ENCODE assay signal across 10 mouse cellular contexts in genomic region chr11:82933186-82933585, GRCm38 (mm10). TPM values are rescaled to one million over a fixed set of nuclear protein-coding genes. Genes with fewer than 3 reads are reported as not detected.
DNase-seq lines count a peak whose midpoint lies in the region; ATAC-seq and TF ChIP-seq lines count a peak whose summit lies in the region.
"Had no signal": no experiment of that assay in that cellular context is flagged by ENCODE, and none has a peak within 500 bp of the region (broad histone marks: within the 10 kb centered on the region; RNA-seq: fewer than 3 reads in every experiment).

No protein-coding gene starts in this region.

- TF ChIP-seq POLR2A in embryonic fibroblast, embryonic 13.5 days (IDR thresholded peaks at IDR 0.05; ENCODE audit: low read depth, low read length), result no peak

- peak overlapping the region; percentile 48 for H3K4me3 ChIP-seq in layer of hippocampus, adult 2 months
- H3K4me3 ChIP-seq in embryonic fibroblast, embryonic 13.5 days (ENCODE audit: insufficient read depth, low read length), result 0 out of 2 replicates have a peak overlapping the region, but pooled peaks have one; percentile 14
- peak overlapping the region; percentile 50 for H3K4me3 ChIP-seq in intestine, embryonic 16.5 days (ENCODE audit: low read length)
- peak overlapping the region; percentile 47 for H3K4me3 ChIP-seq in neural tube, embryonic 13.5 days

- no peaks in the 10 kb centered on the region for H3K4me1 ChIP-seq in embryonic fibroblast, embryonic 13.5 days (ENCODE audit: control insufficient read depth, insufficient read depth, low read length)
- H3K4me1 ChIP-seq in intestine, embryonic 16.5 days (ENCODE audit: control insufficient read depth, insufficient read depth, low read length), result 0 out of 2 replicates have a peak, but pooled peaks cover 6% of the 10 kb centered on the region
- H3K4me1 ChIP-seq in neural tube, embryonic 13.5 days (replicated peaks), result peaks cover 16% of the 10 kb centered on the region

- no peak overlapping the region for H3K9ac ChIP-seq in intestine, embryonic 16.5 days (ENCODE audit: low read depth, low read length)
- peak overlapping the region; percentile 67 for H3K9ac ChIP-seq in neural tube, embryonic 13.5 days

- H3K27ac ChIP-seq in layer of hippocampus, adult 2 months, result no peak overlapping the region
- no peak overlapping the region for H3K27ac ChIP-seq in embryonic fibroblast, embryonic 13.5 days (ENCODE audit: insufficient read depth, low read length)
- H3K27ac ChIP-seq in intestine, embryonic 16.5 days (ENCODE audit: low read length), result no peak overlapping the region
- H3K27ac ChIP-seq in neural tube, embryonic 13.5 days (replicated peaks), result no peak overlapping the region

- TF ChIP-seq CTCF in layer of hippocampus, adult 2 months (conservative IDR thresholded peaks at IDR 0.05), result no peak
- no peak for TF ChIP-seq CTCF in embryonic fibroblast, embryonic 13.5 days (IDR thresholded peaks at IDR 0.05; ENCODE audit: borderline replicate concordance, insufficient read depth, low read length)

- H3K9me3 ChIP-seq in intestine, embryonic 16.5 days (ENCODE audit: control insufficient read depth, low read length), result no peaks in the 10 kb centered on the region
- H3K9me3 ChIP-seq in neural tube, embryonic 13.5 days, result no peaks in the 10 kb centered on the region

- under 1% methylated on average over 28 of the region's 29 CpGs for WGBS in intestine, embryonic 16.5 days
- under 1% methylated on average over 29 of the region's 29 CpGs for WGBS in neural tube, embryonic 13.5 days

- H3K27me3 ChIP-seq in intestine, embryonic 16.5 days (replicated peaks; ENCODE audit: control insufficient read depth, insufficient read depth, low read length), result peaks cover 38% of the 10 kb centered on the region
- peaks cover 75% of the 10 kb centered on the region for H3K27me3 ChIP-seq in neural tube, embryonic 13.5 days

- H3K4me2 ChIP-seq in intestine, embryonic 16.5 days (ENCODE audit: low read depth, low read length), result peak overlapping the region; percentile 92
- peak overlapping the region; percentile 88 for H3K4me2 ChIP-seq in neural tube, embryonic 13.5 days

- no peaks in the 10 kb centered on the region for H3K36me3 ChIP-seq in intestine, embryonic 16.5 days (ENCODE audit: control insufficient read depth, insufficient read depth, low read length)
- H3K36me3 ChIP-seq in neural tube, embryonic 13.5 days, result no peaks in the 10 kb centered on the region

- no peak for ATAC-seq in intestine, embryonic 16.5 days
- ATAC-seq in neural tube, embryonic 13.5 days (ENCODE audit: low read depth), result no peak

- DNase-seq in layer of hippocampus, adult 2 months (ENCODE audit: low spot score in 2 of 2), result no peak
- DNase-seq in layer of hippocampus, postnatal 25 days (ENCODE audit: extremely low spot score in 1 of 2, low spot score in 1 of 2), result no peak
- no peak for DNase-seq in testis, postnatal 14 days (ENCODE audit: low spot score)
- no peak for DNase-seq in T-cell, adult 2 months (ENCODE audit: low spot score)
- no peak for DNase-seq in left cerebral cortex, adult 11 months (ENCODE audit: low spot score)
- DNase-seq: embryo, embryonic 11 days had no signal

RNA-seq across cellular contexts. Expression of gene Slfn5, which starts 18.0 kb away (rescaled TPM):
- total RNA-seq in layer of hippocampus, adult 2 months (2021), result 1 to 10 TPM; 2.5 to 4.0 TPM
- total RNA-seq in layer of hippocampus, postnatal 25 days (2021), result 1 to 10 TPM; 3.0 to 3.4 TPM
- 1.0 and 5.1 TPM in 2 replicates for polyA plus RNA-seq in embryonic fibroblast, embryonic 13.5 days (2011; ENCODE audit: insufficient read length, low read depth, missing spikeins)
- polyA plus RNA-seq in intestine, embryonic 16.5 days (2015; fragmentation: Nextera tagmentation; extraction: Ambion mirVana), result 1.5 and 1.8 TPM in 2 replicates
- 0.98 and 1.0 TPM in 2 replicates for polyA plus RNA-seq in neural tube, embryonic 13.5 days (2015; fragmentation: Nextera tagmentation; extraction: Ambion mirVana)

RNA-seq across cellular contexts. Expression of gene Unc45b, which starts 22.8 kb away (rescaled TPM):
- 1 to 10 TPM in 1 of 2 experiments, under 1 TPM in 1; 0.66 to 1.4 TPM for total RNA-seq in layer of hippocampus, adult 2 months (2021)
- total RNA-seq in layer of hippocampus, postnatal 25 days (2021), result 1 to 10 TPM; 1.1 to 2.4 TPM
- not detected in 2 replicates for polyA plus RNA-seq in embryonic fibroblast, embryonic 13.5 days (2011; ENCODE audit: insufficient read length, low read depth, missing spikeins)
- 2.3 and 2.6 TPM in 2 replicates for polyA plus RNA-seq in intestine, embryonic 16.5 days (2015; fragmentation: Nextera tagmentation; extraction: Ambion mirVana)
- polyA plus RNA-seq in neural tube, embryonic 13.5 days (2015; fragmentation: Nextera tagmentation; extraction: Ambion mirVana), result 1.7 and 3.4 TPM in 2 replicates

RNA-seq across cellular contexts. Expression of gene Nle1, which starts 25.0 kb away (rescaled TPM):
- total RNA-seq in layer of hippocampus, adult 2 months (2021), result 10 to 100 TPM; 46.0 to 48.8 TPM
- 10 to 100 TPM; 30.9 to 43.0 TPM for total RNA-seq in layer of hippocampus, postnatal 25 days (2021)
- polyA plus RNA-seq in embryonic fibroblast, embryonic 13.5 days (2011; ENCODE audit: insufficient read length, low read depth, missing spikeins), result 15.0 and 17.4 TPM in 2 replicates
- 25.8 and 31.2 TPM in 2 replicates for polyA plus RNA-seq in intestine, embryonic 16.5 days (2015; fragmentation: Nextera tagmentation; extraction: Ambion mirVana)
- polyA plus RNA-seq in neural tube, embryonic 13.5 days (2015; fragmentation: Nextera tagmentation; extraction: Ambion mirVana), result 29.2 and 31.9 TPM in 2 replicates

RNA-seq across cellular contexts. Expression of gene Fndc8, which starts 41.3 kb away (rescaled TPM):
- total RNA-seq in layer of hippocampus, adult 2 months (2021), result not detected
- not detected for total RNA-seq in layer of hippocampus, postnatal 25 days (2021)
- polyA plus RNA-seq in embryonic fibroblast, embryonic 13.5 days (2011; ENCODE audit: insufficient read length, low read depth, missing spikeins), result not detected in 2 replicates
- 0.16 and 0.23 TPM in 2 replicates for polyA plus RNA-seq in intestine, embryonic 16.5 days (2015; fragmentation: Nextera tagmentation; extraction: Ambion mirVana)
- polyA plus RNA-seq in neural tube, embryonic 13.5 days (2015; fragmentation: Nextera tagmentation; extraction: Ambion mirVana), result 0.63 and 0.94 TPM in 2 replicates
- total RNA-seq: left cerebral cortex, adult 8-10 months had no signal

RNA-seq across cellular contexts. Expression of gene Rad51d, which starts 42.8 kb away (rescaled TPM):
- total RNA-seq in layer of hippocampus, adult 2 months (2021), result 10 to 100 TPM; 15.1 to 16.4 TPM
- total RNA-seq in layer of hippocampus, postnatal 25 days (2021), result 10 to 100 TPM; 15.1 to 17.2 TPM
- polyA plus RNA-seq in embryonic fibroblast, embryonic 13.5 days (2011; ENCODE audit: insufficient read length, low read depth, missing spikeins), result 11.3 and 14.0 TPM in 2 replicates
- polyA plus RNA-seq in intestine, embryonic 16.5 days (2015; fragmentation: Nextera tagmentation; extraction: Ambion mirVana), result 13.9 and 15.0 TPM in 2 replicates
- 11.8 and 12.4 TPM in 2 replicates for polyA plus RNA-seq in neural tube, embryonic 13.5 days (2015; fragmentation: Nextera tagmentation; extraction: Ambion mirVana)
